Mouse (Mus musculus) MEL (cell line): ENCODE measurements at regions not wholly inside any gene's neighbourhood (a gene's known extent, or its start where the extent isn't known, plus 50 kb on each side); places are given as distances from the start of the nearest gene placed in this dataset.

Experiments
- DNase-seq: peaks from one replicate; pipeline ENCODE4 v3.0.0; 2011; ENCODE audit warnings: low read depth, low spot score
- H3K27ac ChIP-seq: 2 replicates; pipeline ENCODE4 v1.5.1; 2012; ENCODE audit warnings: low read depth, mild to moderate bottlenecking, control low read depth, low read length, moderate library complexity; ENCODE audit not compliant: control insufficient read depth
- H3K27me3 ChIP-seq, 2 experiments: fragments of 150-350 bp in 1 of 2; sonication (generic) in 1 of 2; 2 replicates each; pipeline ENCODE4 v1.6.1; 2012; ENCODE audit warnings: low read length in 2 of 2, mild to moderate bottlenecking in 2 of 2, improper control_type of control experiment in 1 of 2, moderate library complexity in 1 of 2; ENCODE audit not compliant: insufficient read depth in 2 of 2, control insufficient read depth in 1 of 2
- H3K36me3 ChIP-seq, 2 experiments: 2 replicates each; pipeline ENCODE4 v1.6.1; 2012 to 2014; ENCODE audit warnings: low read length in 2 of 2, improper control_type of control experiment in 1 of 2, inconsistent platforms in 1 of 2, mild to moderate bottlenecking in 1 of 2; ENCODE audit not compliant: insufficient read depth in 2 of 2, control insufficient read depth in 1 of 2
- H3K4me1 ChIP-seq, 2 experiments: fragments of 150-350 bp in 1 of 2; sonication (generic) in 1 of 2; 2 replicates each; pipeline ENCODE4 v1.6.1; 2012; ENCODE audit warnings: low read length in 2 of 2, improper control_type of control experiment in 1 of 2, mild to moderate bottlenecking in 1 of 2; ENCODE audit not compliant: insufficient read depth in 2 of 2, control insufficient read depth in 1 of 2
- H3K4me3 ChIP-seq, 2 experiments: fragments of 150-350 bp in 1 of 2; sonication (generic) in 1 of 2; 2 replicates each; pipeline ENCODE4 v1.5.1; 2012; ENCODE audit warnings: low read depth in 2 of 2, low read length in 2 of 2, mild to moderate bottlenecking in 2 of 2, moderate library complexity in 2 of 2, control low read depth in 1 of 2, improper control_type of control experiment in 1 of 2; ENCODE audit not compliant: control insufficient read depth in 1 of 2, insufficient read depth in 1 of 2
- H3K79me2 ChIP-seq: 2 replicates; pipeline ENCODE4 v1.6.1; 2012; ENCODE audit warnings: mild to moderate bottlenecking, low read length, moderate library complexity; ENCODE audit not compliant: control insufficient read depth, poor library complexity, insufficient read depth
- H3K9ac ChIP-seq: 2 replicates; pipeline ENCODE4 v1.6.1; 2012; ENCODE audit warnings: low read depth, mild to moderate bottlenecking, control low read depth, low read length, moderate library complexity; ENCODE audit not compliant: control insufficient read depth, poor library complexity, severe bottlenecking
- H3K9me3 ChIP-seq: fragments of 150-350 bp; sonication (generic); replicated peaks from 2 replicates; pipeline ENCODE4 v1.6.1; 2012; ENCODE audit warnings: mild to moderate bottlenecking, low read length, improper control_type of control experiment, moderate library complexity; ENCODE audit not compliant: insufficient read depth
- CHD2 ChIP-seq: IDR thresholded peaks from 2 replicates; pipeline ENCODE4 v1.6.1; 2011; ENCODE audit warnings: low read length, improper control_type of control experiment
- CTCF ChIP-seq, 3 experiments: IDR thresholded peaks in 2 of 3; conservative IDR thresholded peaks in 1 of 3; 2 replicates each; pipeline ENCODE4 v1.5.1; 2011 to 2012; ENCODE audit warnings: low read length in 3 of 3, low read depth in 2 of 3, mild to moderate bottlenecking in 2 of 3, improper control_type of control experiment in 1 of 3, inconsistent platforms in 1 of 3, mixed read lengths in 1 of 3, moderate library complexity in 1 of 3; ENCODE audit not compliant: control insufficient read depth in 1 of 3, insufficient read depth in 1 of 3, poor library complexity in 1 of 3, severe bottlenecking in 1 of 3
- EP300 ChIP-seq, 2 experiments: IDR thresholded peaks; 2 replicates each; pipeline ENCODE4 v1.6.1; 2011; ENCODE audit warnings: improper control_type of control experiment in 2 of 2, low read length in 2 of 2, low read depth in 1 of 2, mild to moderate bottlenecking in 1 of 2
- ETS1 ChIP-seq: IDR thresholded peaks from 2 replicates; pipeline ENCODE4 v1.6.1; 2012; ENCODE audit warnings: low read depth, mild to moderate bottlenecking, inconsistent platforms, low read length, improper control_type of control experiment, moderate library complexity
- KAT2A ChIP-seq: conservative IDR thresholded peaks from 2 replicates; pipeline ENCODE4 v1.6.1; 2012; ENCODE audit warnings: low read depth, low read length, improper control_type of control experiment, inconsistent platforms
- MAFK ChIP-seq: IDR thresholded peaks from 2 replicates; pipeline ENCODE4 v1.6.1; 2011; ENCODE audit warnings: low read depth, mild to moderate bottlenecking, low read length, improper control_type of control experiment, borderline replicate concordance
- MAX ChIP-seq: IDR thresholded peaks from 2 replicates; pipeline ENCODE4 v1.6.1; 2011; ENCODE audit warnings: low read length, improper control_type of control experiment
- MYC ChIP-seq: IDR thresholded peaks from 2 replicates; pipeline ENCODE4 v1.6.1; 2011; ENCODE audit warnings: low read depth, mild to moderate bottlenecking, low read length, improper control_type of control experiment, moderate library complexity
- POLR2A ChIP-seq, 2 experiments: IDR thresholded peaks; 2 replicates each; pipeline ENCODE4 v1.6.1; 2011 to 2012; ENCODE audit warnings: low read length in 2 of 2, mild to moderate bottlenecking in 2 of 2, control low read depth in 1 of 2, improper control_type of control experiment in 1 of 2, low read depth in 1 of 2, moderate library complexity in 1 of 2; ENCODE audit not compliant: control insufficient read depth in 1 of 2, insufficient read depth in 1 of 2, poor library complexity in 1 of 2
- RAD21 ChIP-seq: IDR thresholded peaks from 2 replicates; pipeline ENCODE4 v1.6.1; 2011; ENCODE audit warnings: mild to moderate bottlenecking, low read depth, low read length, improper control_type of control experiment
- RCOR1 ChIP-seq: IDR thresholded peaks from 2 replicates; pipeline ENCODE4 v1.6.1; 2012; ENCODE audit warnings: low read depth, mild to moderate bottlenecking, inconsistent platforms, low read length, improper control_type of control experiment
- UBTF ChIP-seq: IDR thresholded peaks from 2 replicates; pipeline ENCODE4 v1.6.1; 2012; ENCODE audit warnings: low read depth, mild to moderate bottlenecking, inconsistent platforms, low read length, improper control_type of control experiment, moderate library complexity, borderline replicate concordance; ENCODE audit not compliant: insufficient read depth
- USF1 ChIP-seq: IDR thresholded peaks from 2 replicates; pipeline ENCODE4 v1.6.1; 2014; ENCODE audit warnings: low read depth, mild to moderate bottlenecking, inconsistent platforms, low read length, improper control_type of control experiment, moderate library complexity
- ZC3H11A ChIP-seq: IDR thresholded peaks from 2 replicates; pipeline ENCODE4 v1.6.1; 2012; ENCODE audit warnings: low read depth, mild to moderate bottlenecking, inconsistent platforms, low read length, improper control_type of control experiment
- ZMIZ1 ChIP-seq: IDR thresholded peaks from 2 replicates; pipeline ENCODE4 v1.6.1; 2012; ENCODE audit warnings: low read depth, mild to moderate bottlenecking, inconsistent platforms, low read length, improper control_type of control experiment, moderate library complexity
- ZNF384 ChIP-seq: IDR thresholded peaks from 2 replicates; pipeline ENCODE4 v1.6.1; 2012; ENCODE audit warnings: low read depth, mild to moderate bottlenecking, inconsistent platforms, low read length, improper control_type of control experiment

DNA sequence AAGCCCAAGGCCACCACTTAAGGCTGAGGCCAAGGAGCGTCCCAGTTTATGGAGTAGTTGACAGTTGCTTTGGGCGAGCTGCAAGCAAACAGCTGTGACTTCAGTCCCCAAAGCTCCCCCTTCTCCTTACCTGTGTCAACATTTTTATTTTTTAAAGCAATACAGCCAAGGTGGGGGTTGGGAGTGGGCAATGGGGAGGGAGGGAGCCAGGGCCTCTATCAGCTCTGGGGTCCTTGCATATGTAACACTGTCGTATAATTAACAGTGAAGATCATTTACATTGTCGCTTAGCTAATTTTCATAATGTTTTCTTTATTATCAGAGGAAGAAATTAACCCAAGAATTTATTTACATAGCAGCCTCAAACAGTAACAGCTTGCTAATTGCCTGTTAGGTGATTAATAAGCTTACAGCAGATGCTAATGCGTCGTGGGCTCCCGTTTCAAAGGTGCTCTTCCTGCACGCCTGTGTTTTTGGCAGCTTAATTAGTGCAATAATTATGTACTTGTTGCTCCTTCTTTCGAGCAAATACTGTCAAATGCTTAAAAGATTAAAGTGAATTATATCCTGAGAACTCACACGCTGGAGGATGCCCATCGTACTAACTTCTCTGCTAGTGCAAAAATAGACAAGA, 227.4 kb upstream of the Tle3 start:
- no peak overlapping the region for H3K27ac ChIP-seq
- no peak for DNase-seq
- no peak overlapping the region for H3K9ac ChIP-seq
- no peaks in the 10 kb centered on the region for H3K4me1 ChIP-seq
- H3K27me3 ChIP-seq = no peaks in the 10 kb centered on the region
- no peaks in the 10 kb centered on the region for H3K9me3 ChIP-seq
- H3K79me2 ChIP-seq = no peaks in the 10 kb centered on the region
- no peaks in the 10 kb centered on the region for H3K36me3 ChIP-seq
- TF ChIP-seq POLR2A (IDR thresholded peaks at IDR 0.05; ENCODE audit: control insufficient read depth in 1 of 2, insufficient read depth in 1 of 2, low read depth in 1 of 2, low read length in 2 of 2, poor library complexity in 1 of 2) = no peak
- no peak for TF ChIP-seq MAFK
- no peak for TF ChIP-seq RCOR1
- H3K4me3 ChIP-seq = no peak overlapping the region

DNA sequence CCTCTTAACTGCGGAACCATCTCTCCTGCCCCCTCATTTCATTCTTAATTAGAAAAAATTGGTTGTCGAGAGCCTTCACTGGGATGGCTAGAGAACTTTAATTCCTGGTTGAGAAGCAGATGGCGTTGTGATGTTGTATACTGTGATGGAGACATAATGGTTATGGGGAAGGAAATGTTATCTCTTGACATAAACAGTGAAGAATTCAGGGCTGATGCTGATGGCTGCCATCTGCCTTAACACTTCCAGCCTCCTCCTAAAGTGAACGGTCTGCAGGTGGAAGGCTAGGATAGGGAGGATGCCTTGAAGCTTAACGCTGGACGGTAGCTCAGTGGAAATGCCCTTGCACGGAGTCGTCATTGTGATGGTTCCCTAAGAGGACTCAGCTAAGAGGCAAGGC, 226.4 kb upstream of the Tle3 start:
- no peak for DNase-seq
- H3K27me3 ChIP-seq = no peaks in the 10 kb centered on the region
- no peaks in the 10 kb centered on the region for H3K9me3 ChIP-seq
- H3K79me2 ChIP-seq = no peaks in the 10 kb centered on the region
- H3K4me3 ChIP-seq = no peak overlapping the region
- H3K4me1 ChIP-seq = no peaks in the 10 kb centered on the region
- TF ChIP-seq RCOR1 (no peak), MYC (no peak), CTCF (IDR thresholded peaks at IDR 0.05 in 2 of 3, conservative IDR thresholded peaks at IDR 0.05 in 1 of 3; ENCODE audit: control insufficient read depth in 1 of 3, insufficient read depth in 1 of 3, low read depth in 2 of 3, low read length in 3 of 3, poor library complexity in 1 of 3, severe bottlenecking in 1 of 3) (no peak), ZMIZ1 (no peak), KAT2A (no peak), RAD21 (no peak)
- TF ChIP-seq, all 39 proteins: peak for 0
- H3K9ac ChIP-seq = no peak overlapping the region
- H3K36me3 ChIP-seq = no peaks in the 10 kb centered on the region
- no peak overlapping the region for H3K27ac ChIP-seq

DNA sequence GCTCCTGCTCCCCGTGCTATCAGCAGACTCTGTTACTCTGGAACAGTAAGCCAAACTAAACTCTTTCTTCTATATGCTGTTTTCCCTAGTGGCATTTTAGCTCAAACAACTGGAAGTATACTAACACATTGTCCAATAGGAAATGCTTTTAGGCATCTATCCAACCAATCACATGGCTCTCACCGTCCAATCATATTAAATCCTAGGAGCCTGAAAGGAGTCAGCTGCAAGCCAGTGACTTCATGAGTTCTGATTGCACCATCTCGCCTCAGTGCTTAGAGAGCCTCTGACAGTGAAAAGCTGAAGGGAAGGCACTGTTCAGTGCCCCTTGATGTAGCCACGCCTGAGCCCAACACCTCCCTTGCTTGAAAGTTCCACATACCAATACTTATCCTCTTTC, 221.0 kb upstream of the Tle3 start:
- H3K27ac ChIP-seq = no peak overlapping the region
- TF ChIP-seq USF1 (no peak), ETS1 (no peak), ZMIZ1 (no peak), EP300 (IDR thresholded peaks at IDR 0.05; ENCODE audit: low read depth in 1 of 2, low read length in 2 of 2) (no peak), UBTF (no peak), ZNF384 (no peak), RCOR1 (no peak), KAT2A (no peak), ZC3H11A (no peak), POLR2A (IDR thresholded peaks at IDR 0.05; ENCODE audit: control insufficient read depth in 1 of 2, insufficient read depth in 1 of 2, low read depth in 1 of 2, low read length in 2 of 2, poor library complexity in 1 of 2) (no peak), CHD2 (no peak), MAX (no peak)
- DNase-seq = no peak
- H3K36me3 ChIP-seq = no peaks in the 10 kb centered on the region
- no peak overlapping the region for H3K9ac ChIP-seq
- H3K4me1 ChIP-seq = no peaks in the 10 kb centered on the region
- no peak overlapping the region for H3K4me3 ChIP-seq
- H3K79me2 ChIP-seq = no peaks in the 10 kb centered on the region
- H3K27me3 ChIP-seq = no peaks in the 10 kb centered on the region
- no peaks in the 10 kb centered on the region for H3K9me3 ChIP-seq
